Mouse (Mus musculus): ENCODE measurements around the gene Ccp110.

DNA sequence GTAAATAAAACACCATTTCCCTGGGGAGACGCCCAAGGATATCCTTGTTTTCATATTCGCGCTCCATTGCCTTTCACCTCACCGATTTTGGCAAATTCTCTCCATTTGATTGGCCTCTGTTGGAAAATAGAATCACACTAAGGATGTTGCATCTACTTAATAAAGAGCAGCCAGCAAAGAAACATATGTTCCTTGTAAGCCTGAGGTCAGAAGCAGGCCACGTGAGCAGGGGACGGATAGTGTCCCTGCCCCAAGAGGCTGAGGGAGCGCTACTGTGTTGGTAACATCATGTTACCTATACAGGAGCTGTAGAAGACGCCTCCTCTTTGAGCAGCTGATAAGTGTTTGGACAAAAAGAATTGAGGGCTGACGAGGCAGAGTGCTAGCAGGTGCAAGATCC is 64.1 kb downstream of the Ccp110 start:
- no peak for TF ChIP-seq CTCF (IDR thresholded peaks at IDR 0.05; ENCODE audit: extremely low read depth, insufficient read length, insufficient replicate concordance, low read depth, low read length)
- no peak for TF ChIP-seq POLR2A (IDR thresholded peaks at IDR 0.05; ENCODE audit: low read depth, low read length)

Measured in small intestine, adult 2 months (tissue).